Mouse (Mus musculus) liver, embryonic 14.5 days (tissue): ENCODE measurements at regions not wholly inside any gene's neighbourhood (a gene's known extent, or its start where the extent isn't known, plus 50 kb on each side); places are given as distances from the start of the nearest gene placed in this dataset.

Source experiments
- CTCF ChIP-seq: IDR thresholded peaks from 2 replicates; pipeline ENCODE4 v1.5.1; 2016; ENCODE audit warnings: antibody characterized with exemption, low read depth, control low read depth
- EP300 ChIP-seq: IDR thresholded peaks from 2 replicates; pipeline ENCODE4 v1.6.1; 2016; ENCODE audit warnings: antibody characterized with exemption, low read depth

- TF ChIP-seq CTCF (no peak), EP300 (no peak)
These were observed 116.4 kb downstream of the Tsen15 start for GRCm38 (mm10) chr1:152269936-152270702.
